Mouse (Mus musculus): ENCODE measurements around the gene Drap1. TPM values are rescaled to one million over a fixed set of nuclear protein-coding genes. Genes with fewer than 3 reads are reported as not detected.
"Not testable (repeated sequence)": the region's sequence is repeated elsewhere in the genome, so short reads cannot be mapped to it uniquely, and the experiment has no call there.

Gene Drap1
- polyA plus RNA-seq, 1 experiment from 2014 or later: 222 TPM

GRCm38 (mm10) chr19:5421784-5422183 is 3.0 kb downstream of the Drap1 start:
- DNase-seq (ENCODE audit: low spot score): no peak

DNA sequence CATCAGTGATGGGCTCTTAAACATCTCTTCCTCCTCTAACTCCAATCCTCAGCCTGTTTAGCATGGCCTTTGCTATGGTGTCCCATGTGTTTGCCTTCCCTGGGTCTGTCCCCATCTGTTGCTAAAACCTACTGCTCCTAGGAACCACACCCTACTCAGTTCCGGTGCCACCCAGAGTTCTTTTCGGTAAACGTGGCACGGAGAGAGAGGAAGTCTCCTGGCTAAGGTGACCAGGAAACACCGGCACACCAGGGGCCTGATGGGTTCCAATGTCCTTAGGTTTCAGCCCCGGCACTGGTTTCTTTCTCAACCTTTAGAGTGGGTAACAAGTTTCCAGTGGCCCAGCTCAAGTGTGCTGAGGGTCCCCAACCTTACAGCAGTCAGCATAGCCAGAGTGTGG is 4.2 kb downstream of the Drap1 start:
- no peak for DNase-seq (ENCODE audit: low spot score)

- no peak for DNase-seq (ENCODE audit: low spot score)
Measured at GRCm38 (mm10) chr19:5419630-5420029, 5.1 kb downstream of the Drap1 start.

DNA sequence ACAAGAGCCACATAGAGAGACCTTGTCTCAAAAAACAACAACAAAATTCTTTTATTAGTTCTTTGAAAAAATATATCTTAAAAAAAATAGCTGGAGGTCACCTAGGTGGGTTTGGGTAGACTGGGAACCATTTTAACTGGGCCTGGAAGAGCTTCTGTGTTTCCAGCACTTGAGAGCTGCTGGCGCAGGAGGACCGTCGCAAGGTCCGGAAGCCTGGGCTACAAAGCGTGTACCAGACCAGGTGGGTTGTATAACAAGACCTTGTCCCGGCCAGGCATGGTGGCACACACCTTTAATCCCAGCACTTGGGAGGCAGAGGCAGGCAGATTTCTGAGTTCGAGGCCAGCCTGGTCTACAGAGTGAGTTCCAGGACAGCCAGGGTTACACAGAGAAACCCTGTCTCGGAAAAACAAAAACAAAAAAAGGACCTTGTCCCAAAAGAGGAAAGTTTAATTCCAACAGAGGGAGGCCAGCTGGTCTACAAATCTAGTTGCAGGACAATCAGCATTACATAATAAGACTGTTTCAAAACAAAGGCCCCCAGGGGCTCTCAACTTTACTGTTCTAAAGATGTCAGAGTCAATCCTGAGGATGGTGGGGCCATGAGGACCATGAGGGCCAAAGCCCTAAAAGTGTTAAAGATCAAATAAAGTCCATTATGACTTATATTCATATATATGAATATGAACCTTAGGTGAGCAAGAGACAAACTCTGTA is 5.9 kb downstream of the Drap1 start:
- no peak for DNase-seq (ENCODE audit: low spot score)

DNA sequence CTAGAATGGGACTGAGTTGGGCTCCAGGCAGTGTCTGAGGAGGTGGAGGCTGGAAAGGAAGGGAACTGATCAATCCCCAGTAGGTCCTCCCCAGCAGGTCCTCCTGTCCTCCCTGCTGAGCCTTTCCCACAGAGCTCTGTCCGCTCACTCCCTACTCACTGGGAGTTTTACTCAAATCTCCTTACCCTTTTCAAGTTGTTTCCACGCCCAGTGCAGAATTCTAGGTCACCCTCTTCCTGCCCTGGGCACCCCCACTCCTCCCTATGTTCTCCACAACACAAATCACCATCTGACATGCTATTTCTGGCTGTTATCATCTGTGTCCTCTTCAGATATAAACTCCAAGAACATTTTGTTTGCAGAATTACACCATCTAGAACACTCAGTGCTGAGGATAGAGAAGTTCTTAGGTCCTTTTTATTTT is 10.2 kb downstream of the Drap1 start:
- no peak for DNase-seq (ENCODE audit: low spot score)

DNA sequence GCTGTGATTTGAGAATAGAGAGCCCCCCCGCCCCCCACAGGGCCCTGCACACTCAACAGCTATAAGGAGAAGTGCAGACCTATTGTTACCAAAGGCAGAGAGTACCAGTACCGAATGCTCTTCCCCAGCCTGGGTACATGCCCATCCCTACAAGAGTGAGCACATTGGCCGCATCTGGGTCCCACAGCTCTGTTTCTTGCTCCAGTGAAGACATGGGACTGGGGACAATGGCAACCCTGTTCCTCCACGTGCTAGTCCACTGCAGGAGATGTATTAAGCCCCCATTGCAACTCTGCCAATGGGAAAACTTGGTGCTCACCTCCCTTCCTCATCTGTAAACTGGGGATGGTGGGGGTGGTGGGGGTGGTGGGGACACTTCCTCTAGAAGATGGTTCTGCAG is 10.9 kb downstream of the Drap1 start:
- no peak for DNase-seq (ENCODE audit: low spot score)

DNA sequence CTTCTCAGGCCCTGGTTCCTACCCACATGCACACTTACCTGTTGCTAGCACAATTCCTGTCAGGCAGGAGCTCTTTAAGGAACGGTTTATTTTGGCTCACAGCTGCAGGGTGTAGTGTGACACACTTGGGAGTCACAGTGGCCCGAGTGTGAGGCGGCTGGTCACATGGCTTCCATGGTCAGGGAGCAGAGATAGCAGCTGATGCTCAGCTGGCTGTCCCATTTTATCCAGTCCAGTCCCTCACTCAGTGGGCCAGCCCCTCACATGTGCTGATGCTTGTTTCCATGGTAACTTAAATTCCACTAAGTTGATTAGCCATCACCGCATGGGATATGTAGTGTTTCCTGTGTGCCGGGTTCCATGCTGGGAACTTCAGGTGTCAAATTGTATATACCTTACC is 12.8 kb downstream of the Drap1 start:
- DNase-seq (ENCODE audit: low spot score): no peak

DNA sequence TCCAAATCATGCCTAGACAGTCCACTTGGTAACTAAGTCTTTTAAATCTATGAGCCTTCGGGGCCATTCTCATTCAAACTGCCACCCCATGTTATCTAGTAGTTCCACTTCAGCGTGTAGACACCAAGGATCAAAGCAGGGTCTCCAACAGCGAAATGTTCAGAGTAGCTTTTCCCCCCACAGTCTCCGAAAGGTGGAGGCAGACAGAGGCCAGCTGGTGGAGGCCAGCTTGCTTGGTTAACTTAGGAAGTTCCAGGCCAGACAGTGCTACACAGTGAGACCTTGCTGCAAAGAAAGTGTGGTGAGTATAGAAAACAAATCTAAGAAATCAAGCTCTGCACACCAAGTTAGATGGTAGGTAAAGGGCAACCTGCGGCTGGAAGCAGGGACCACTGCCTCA is 14.1 kb downstream of the Drap1 start:
- no peak for DNase-seq (ENCODE audit: low spot score)

DNA sequence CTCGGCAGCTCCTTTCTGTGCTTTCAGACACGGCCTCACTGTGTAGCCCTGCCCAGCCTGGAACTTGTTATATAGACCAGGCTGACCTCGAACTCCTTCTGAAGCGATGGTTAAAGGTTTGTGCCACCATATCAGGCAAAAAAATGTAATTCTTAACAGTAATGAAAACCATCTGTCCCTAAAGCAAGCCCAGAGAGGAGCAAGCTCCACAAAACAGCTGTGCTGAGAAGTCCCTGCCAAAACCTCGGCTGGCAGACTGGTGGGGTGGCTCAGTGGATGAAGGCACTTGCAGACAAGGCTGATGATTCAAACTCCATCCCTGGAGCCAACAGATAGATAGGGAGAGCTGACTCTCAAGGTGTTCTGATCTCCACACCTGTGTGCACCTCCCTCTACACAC is 15.7 kb downstream of the Drap1 start:
- DNase-seq (ENCODE audit: low spot score): no peak

DNA sequence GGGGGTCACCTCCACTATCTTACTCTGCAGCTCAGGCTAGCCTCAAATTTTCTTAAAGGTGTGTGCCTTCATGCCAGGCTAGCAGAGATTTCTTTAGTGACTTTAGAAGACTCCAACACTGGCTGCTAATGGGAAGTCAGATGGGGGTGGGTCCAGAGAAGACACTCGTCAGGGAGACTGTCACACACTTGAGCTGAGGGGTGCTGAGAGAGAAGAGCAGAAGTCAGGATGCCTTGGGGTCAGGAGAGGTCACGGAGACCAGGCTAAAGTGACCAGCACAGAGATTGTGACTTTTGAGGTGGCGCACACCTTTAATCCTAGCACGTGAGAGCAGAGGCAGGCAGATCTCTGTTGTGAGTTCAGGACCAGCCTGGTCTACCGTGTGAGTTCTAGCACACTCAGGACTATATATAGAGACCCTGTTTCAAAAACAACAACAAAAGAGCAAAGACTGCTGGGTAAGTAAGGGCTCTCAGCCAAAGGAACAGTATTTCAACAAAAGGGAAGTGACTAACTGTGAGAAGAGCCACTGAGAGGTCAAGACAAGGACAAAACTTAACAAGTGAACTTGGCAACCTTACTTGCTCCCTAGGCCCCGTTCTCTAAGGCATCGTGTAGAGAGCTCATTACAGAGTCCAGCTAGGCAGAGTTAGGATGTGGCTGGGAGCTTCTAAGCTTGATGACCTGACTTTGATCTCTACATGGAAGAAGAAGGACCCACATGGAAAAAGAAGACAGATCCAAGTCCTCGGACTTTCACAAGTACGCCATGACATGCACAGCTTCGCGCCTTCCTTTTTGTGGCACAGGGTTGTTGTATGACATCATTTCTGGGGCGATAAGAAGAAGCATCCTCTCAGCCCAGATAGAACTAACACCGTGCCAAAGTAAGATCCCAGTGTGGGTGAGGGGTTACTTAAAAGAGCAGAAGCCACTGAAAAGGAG is 16.4 kb downstream of the Drap1 start:
- DNase-seq (ENCODE audit: low spot score): no peak

DNA sequence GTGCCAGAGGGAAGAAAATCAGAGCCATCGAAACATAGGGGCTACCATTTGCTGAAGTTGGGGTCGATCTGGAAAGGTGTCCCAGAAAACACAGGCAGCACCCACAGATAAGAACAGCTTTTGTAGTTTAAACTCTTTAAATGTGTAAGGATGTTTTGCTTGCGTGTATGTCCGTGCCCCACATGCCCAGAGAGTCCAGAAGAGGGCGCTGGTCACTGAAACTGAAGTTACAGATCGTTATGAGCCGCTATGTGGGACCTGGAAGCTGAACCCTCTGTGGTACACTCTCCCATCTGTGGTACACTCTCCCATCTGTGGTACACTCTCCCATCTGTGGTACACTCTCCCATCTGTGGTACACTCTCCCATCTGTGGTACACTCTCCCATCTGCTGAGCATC is 17.6 kb downstream of the Drap1 start:
- DNase-seq (ENCODE audit: low spot score): peak; percentile 81

- peak; percentile 74 for DNase-seq (ENCODE audit: low spot score)
Measured at GRCm38 (mm10) chr19:5406531-5407126, 18.1 kb downstream of the Drap1 start.

- DNase-seq (ENCODE audit: low spot score): peak; percentile 76
Measured at GRCm38 (mm10) chr19:5405924-5406323, 18.9 kb downstream of the Drap1 start.

DNA sequence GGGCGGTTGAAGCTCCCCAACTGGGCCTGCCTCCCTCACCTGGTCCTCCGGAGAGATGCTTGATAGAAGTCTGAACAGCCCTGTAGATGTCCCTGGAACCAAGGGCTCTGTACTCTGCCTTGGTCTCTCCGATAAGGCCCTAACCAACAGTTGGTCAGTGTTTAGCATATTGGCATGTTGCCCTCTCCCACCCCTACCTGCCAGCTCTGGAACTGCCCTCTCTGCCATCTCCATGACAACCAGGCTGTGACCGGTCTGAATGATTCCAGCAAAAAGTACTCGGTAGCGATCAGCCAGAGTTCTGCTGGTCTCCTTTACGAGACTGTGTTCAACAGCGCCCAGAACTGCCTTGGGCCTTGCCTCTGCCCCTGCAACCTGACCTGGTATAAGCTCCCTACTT is 22.5 kb downstream of the Drap1 start, which contains the start of gene Tsga10ip:
Gene Tsga10ip (minus strand): TSS at position 234 of the 400 bp plus-strand sequence.
- DNase-seq (ENCODE audit: low spot score): no peak

DNA sequence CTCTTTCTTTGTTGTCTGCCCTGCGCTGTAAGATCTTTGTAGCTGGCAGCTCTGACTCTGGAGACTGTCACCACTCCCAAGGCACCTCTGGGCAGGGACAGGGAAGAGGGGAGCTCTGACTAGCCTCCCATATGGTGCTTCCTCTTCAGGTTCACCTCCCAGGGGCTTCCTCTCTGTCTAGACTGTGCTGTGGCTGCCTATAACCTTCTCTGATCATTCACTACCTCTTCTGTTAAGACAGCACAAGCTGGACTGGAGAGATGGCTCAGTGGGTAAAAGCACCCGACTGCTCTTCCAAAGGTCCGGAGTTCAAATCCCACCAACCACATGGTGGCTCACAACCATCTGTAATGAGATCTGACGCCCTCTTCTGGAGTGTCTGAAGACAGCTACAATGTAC is 23.7 kb downstream of the Drap1 start:
- DNase-seq (ENCODE audit: low spot score): not testable (repeated sequence)

DNA sequence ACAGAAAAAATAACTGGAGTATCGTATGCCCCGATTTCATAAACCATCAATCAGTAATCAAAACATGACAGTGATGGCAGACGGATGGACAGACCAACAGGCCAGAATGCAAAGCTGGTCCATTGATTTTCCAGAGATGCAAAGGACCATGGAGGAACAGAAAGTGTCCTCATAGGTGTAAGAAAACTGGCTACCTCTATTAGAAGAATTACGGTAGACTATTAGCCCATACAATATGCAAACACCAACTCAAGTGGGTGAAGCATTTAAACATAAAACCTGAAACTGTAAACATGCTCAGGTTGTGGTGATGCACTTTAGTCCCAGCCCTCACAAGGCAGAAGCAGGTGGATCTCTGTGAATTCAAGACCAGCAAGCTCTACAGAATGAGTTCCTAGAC is 29.4 kb downstream of the Drap1 start:
- DNase-seq (ENCODE audit: low spot score): no peak

GRCm38 (mm10) chr19:5394168-5394567 is 30.6 kb downstream of the Drap1 start:
- no peak for DNase-seq (ENCODE audit: low spot score)

DNA sequence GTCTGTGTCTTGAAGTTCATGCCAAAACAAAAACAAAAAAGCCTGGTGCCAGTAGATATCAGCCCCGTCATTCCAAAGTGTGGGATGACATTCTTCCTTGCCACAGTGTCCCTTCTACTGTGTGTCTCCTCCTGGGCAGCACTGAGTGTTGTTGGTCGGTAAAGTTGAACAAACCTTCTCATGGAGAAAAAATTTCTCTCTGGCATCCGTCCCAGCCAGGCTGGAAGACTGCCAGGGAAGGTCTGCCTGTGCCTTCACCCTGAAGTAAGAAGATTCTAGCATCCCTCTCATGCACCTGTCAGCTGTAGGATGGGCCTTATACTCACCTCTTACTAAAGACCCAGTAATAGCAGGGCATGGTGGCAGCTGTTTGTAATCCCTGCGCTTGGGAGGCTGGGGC is 31.9 kb downstream of the Drap1 start:
- DNase-seq (ENCODE audit: low spot score): no peak

DNA sequence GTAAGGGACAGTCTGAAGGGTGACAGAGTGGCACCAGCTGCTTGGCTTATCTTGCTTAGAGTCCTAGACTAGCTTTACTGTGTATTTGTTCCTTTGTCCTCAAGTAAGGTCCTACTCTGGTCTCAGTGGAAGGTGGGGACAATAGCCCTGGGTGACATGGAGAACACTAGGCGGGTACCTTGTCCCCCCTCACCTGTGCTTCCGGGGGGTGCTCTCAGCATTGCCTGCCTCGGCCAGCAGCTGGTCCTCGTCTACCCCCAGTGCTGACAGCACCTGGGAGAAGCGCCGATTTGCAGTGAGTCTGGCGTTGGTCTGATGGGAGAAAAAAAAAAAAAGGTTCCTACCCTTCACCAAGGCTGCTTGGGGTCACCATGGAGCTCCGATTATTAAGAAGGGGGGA is 34.4 kb downstream of the Drap1 start:
- no peak for DNase-seq (ENCODE audit: low spot score)

- peak; percentile 87 for DNase-seq (ENCODE audit: low spot score)
Measured at GRCm38 (mm10) chr19:5389647-5390046, 35.1 kb downstream of the Drap1 start.

GRCm38 (mm10) chr19:5388588-5389242 is 36.1 kb downstream of the Drap1 start, which contains the start of gene Sart1:
Gene Sart1 (minus strand): TSS chr19:5388703.
- DNase-seq (ENCODE audit: low spot score): peak; percentile 97
